Mouse (Mus musculus) liver, embryonic 14.5 days (tissue): ENCODE measurements around the gene Pxdc1. TPM values are rescaled to one million over a fixed set of nuclear protein-coding genes. Genes with fewer than 3 reads are reported as not detected.

ENCODE experiments used
- ATAC-seq: fragments of 200-750 bp; cut with Nextera tagmentation; 2 replicates; pipeline ENCODE4 v1.8.0; 2017; ENCODE audit warnings: moderate number of reproducible peaks, mild to moderate bottlenecking, moderate library complexity; ENCODE audit not compliant: insufficient read depth
- DNase-seq, 3 experiments: peaks; one replicate each; pipeline ENCODE4 v3.0.0-alpha.2; 2012 to 2013; ENCODE audit warnings: low read depth in 3 of 3, low spot score in 3 of 3
- H3K27ac ChIP-seq: fragments of 300-500 bp; sonication (generic); 2 replicates; pipeline ENCODE4 v1.5.1; 2014; ENCODE audit warnings: moderate library complexity, mild to moderate bottlenecking, control low read depth, inconsistent platforms
- H3K27me3 ChIP-seq: fragments of 300-500 bp; sonication (generic); 2 replicates; pipeline ENCODE4 v1.6.1; 2014; ENCODE audit warnings: mild to moderate bottlenecking, low read length, moderate library complexity; ENCODE audit not compliant: control insufficient read depth, insufficient read depth
- H3K36me3 ChIP-seq: fragments of 300-500 bp; sonication (generic); replicated peaks from 2 replicates; pipeline ENCODE4 v1.6.1; 2014; ENCODE audit warnings: low read depth; ENCODE audit not compliant: control insufficient read depth, insufficient read depth
- H3K4me1 ChIP-seq, 2 experiments: fragments of 200-500 bp in 1 of 2; fragments of 300-500 bp in 1 of 2; sonication (generic) in 1 of 2; replicated peaks; 2 replicates each; pipeline ENCODE4 v1.6.1; 2012 to 2014; ENCODE audit warnings: antibody characterized with exemption in 1 of 2, inconsistent platforms in 1 of 2, low read length in 1 of 2; ENCODE audit not compliant: control insufficient read depth in 2 of 2, insufficient read depth in 2 of 2
- H3K4me2 ChIP-seq: fragments of 300-500 bp; sonication (generic); 2 replicates; pipeline ENCODE4 v1.6.1; 2014; ENCODE audit warnings: low read depth, mild to moderate bottlenecking, control low read depth, moderate library complexity
- H3K4me3 ChIP-seq, 2 experiments: fragments of 200-500 bp in 1 of 2; fragments of 300-500 bp in 1 of 2; sonication (generic) in 1 of 2; 2 replicates each; pipeline ENCODE4 v1.5.1; 2012 to 2014; ENCODE audit warnings: low read depth in 2 of 2, low read length in 2 of 2, mild to moderate bottlenecking in 2 of 2, control low read depth in 1 of 2, inconsistent platforms in 1 of 2, moderate library complexity in 1 of 2; ENCODE audit not compliant: insufficient read depth in 1 of 2
- H3K9ac ChIP-seq: fragments of 300-500 bp; sonication (generic); replicated peaks from 2 replicates; pipeline ENCODE4 v1.6.1; 2014; ENCODE audit warnings: mild to moderate bottlenecking, control low read depth, moderate library complexity
- H3K9me3 ChIP-seq: fragments of 300-500 bp; sonication (generic); 2 replicates; pipeline ENCODE4 v1.6.1; 2016; ENCODE audit warnings: low read length, mixed read lengths; ENCODE audit not compliant: control insufficient read depth
- CTCF ChIP-seq: IDR thresholded peaks from 2 replicates; pipeline ENCODE4 v1.5.1; 2016; ENCODE audit warnings: antibody characterized with exemption, low read depth, control low read depth
- EP300 ChIP-seq: IDR thresholded peaks from 2 replicates; pipeline ENCODE4 v1.6.1; 2016; ENCODE audit warnings: antibody characterized with exemption, low read depth
- WGBS: fragments of 180-500 bp; shearing (Covaris S2); extraction: QIAGEN DNeasy Blood & Tissue Kit; methylation state at CpG from one replicate; pipeline ENCODE4 v1.1.7; 2014; ENCODE audit not compliant: insufficient replicate concordance; 5-methylcytosine and 5-hydroxymethylcytosine counted together
- polyA plus RNA-seq, 2 experiments: library from polyadenylated mRNA; depleted of rRNA in 1 of 2; stranded (reverse) in 1 of 2; unstranded in 1 of 2; fragments of >200 nt; fragmentation: Nextera tagmentation in 1 of 2; extraction: Ambion mirVana in 1 of 2; gene quantifications; 2 replicates each; pipeline versions ENCODE4 v1.2.1 to v1.2.3; 2012 to 2014

Gene Pxdc1
- polyA plus RNA-seq, 2 experiments: 8.1 to 9.3 TPM

DNA sequence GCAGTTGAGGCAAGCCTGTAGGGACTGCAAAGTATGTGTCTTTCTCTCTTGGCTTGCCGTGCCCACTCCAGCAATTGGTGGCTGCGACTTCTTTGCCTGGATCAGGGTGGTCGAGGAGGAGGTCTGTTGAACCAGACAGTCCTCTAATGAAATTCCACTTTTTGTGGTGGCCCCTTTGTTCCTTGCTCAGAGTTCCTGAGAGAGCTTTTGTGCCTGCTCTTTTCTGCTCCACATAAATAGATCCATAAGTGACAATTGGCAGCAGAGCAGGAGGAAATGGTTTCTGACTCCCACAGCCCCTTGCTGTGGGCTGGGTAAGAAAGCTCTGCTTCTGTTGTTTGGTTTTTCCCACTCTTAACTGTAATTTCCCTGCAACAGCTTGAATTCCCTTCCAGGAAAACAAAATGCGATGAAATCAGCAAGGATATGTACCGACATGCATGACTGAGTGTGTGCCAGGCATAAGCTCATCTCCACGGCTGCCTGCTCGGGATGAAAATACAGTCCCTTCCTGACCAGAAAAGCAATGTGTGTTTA is 22.6 kb upstream of the Pxdc1 start:
- DNase-seq (no peak), ATAC-seq (no peak)
- Histone ChIP-seq H3K27me3 (no peaks in the 10 kb centered on the region), H3K9me3 (no peaks in the 10 kb centered on the region), H3K36me3 (no peaks in the 10 kb centered on the region), H3K4me2 (no peak overlapping the region), H3K4me1 (no peaks in the 10 kb centered on the region), H3K4me3 (no peak overlapping the region), H3K27ac (no peak overlapping the region), H3K9ac (no peak overlapping the region)
- TF ChIP-seq CTCF (no peak), EP300 (no peak)
- WGBS: 51% methylated on average over 7 of the region's 7 CpGs

GRCm38 (mm10) chr13:34673354-34673753 is 20.1 kb upstream of the Pxdc1 start:
- no peaks in the 10 kb centered on the region for H3K27me3 ChIP-seq
- WGBS: 76% methylated on average over 5 of the region's 5 CpGs
- H3K36me3 ChIP-seq: no peaks in the 10 kb centered on the region
- no peaks in the 10 kb centered on the region for H3K9me3 ChIP-seq
- ATAC-seq (no peak), DNase-seq (no peak)
- H3K9ac ChIP-seq: no peak overlapping the region
- TF ChIP-seq CTCF: no peak
- TF ChIP-seq EP300: no peak
- H3K4me3 ChIP-seq: no peak overlapping the region
- H3K4me1 ChIP-seq: no peaks in the 10 kb centered on the region
- no peak overlapping the region for H3K27ac ChIP-seq
- H3K4me2 ChIP-seq: no peak overlapping the region

- TF ChIP-seq EP300 (no peak), CTCF (no peak)
- DNase-seq (no peak), ATAC-seq (no peak)
- H3K27me3 ChIP-seq: no peaks in the 10 kb centered on the region
- no peaks in the 10 kb centered on the region for H3K4me1 ChIP-seq
- H3K36me3 ChIP-seq: no peaks in the 10 kb centered on the region
- no peak overlapping the region for H3K27ac ChIP-seq
- H3K9ac ChIP-seq: no peak overlapping the region
- no peaks in the 10 kb centered on the region for H3K9me3 ChIP-seq
- 54% methylated on average over 16 of the region's 16 CpGs for WGBS
- no peak overlapping the region for H3K4me2 ChIP-seq
- no peak overlapping the region for H3K4me3 ChIP-seq
Observed at GRCm38 (mm10) chr13:34669919-34670865, 16.9 kb upstream of the Pxdc1 start.

- WGBS: 31% methylated on average over 8 of the region's 8 CpGs
- H3K9ac ChIP-seq: no peak overlapping the region
Observed at GRCm38 (mm10) chr13:34667197-34667596, 13.9 kb upstream of the Pxdc1 start.

GRCm38 (mm10) chr13:34665074-34665473 is 11.8 kb upstream of the Pxdc1 start:
- Histone ChIP-seq H3K4me1 (no peaks in the 10 kb centered on the region; a peak in 1 of 4 replicates), H3K4me3 (no peak overlapping the region), H3K27ac (no peak overlapping the region), H3K9me3 (no peaks in the 10 kb centered on the region), H3K4me2 (no peak overlapping the region), H3K27me3 (no peaks in the 10 kb centered on the region), H3K9ac (no peak overlapping the region), H3K36me3 (no peaks in the 10 kb centered on the region)
- ATAC-seq (no peak), DNase-seq (no peak)
- 53% methylated on average over 4 of the region's 4 CpGs for WGBS
- TF ChIP-seq EP300 (no peak), CTCF (no peak)

More at GRCm38 (mm10) chr13:34667197-34667596, 13.9 kb upstream of the Pxdc1 start:
- Histone ChIP-seq H3K27ac (no peak overlapping the region), H3K4me3 (no peak overlapping the region), H3K4me2 (no peak overlapping the region), H3K27me3 (no peaks in the 10 kb centered on the region), H3K4me1 (no peaks in the 10 kb centered on the region; a peak in 1 of 4 replicates), H3K36me3 (no peaks in the 10 kb centered on the region), H3K9me3 (no peaks in the 10 kb centered on the region)
- TF ChIP-seq EP300 (no peak), CTCF (no peak)
- ATAC-seq (no peak), DNase-seq (no peak)
